Mouse (Mus musculus): ENCODE results near the gene Tm7sf3.

Tm7sf3 gene

GRCm38 (mm10) chr6:146660591-146660990 is 18.0 kb upstream of the Tm7sf3 start:
- DNase-seq (ENCODE audit: low read depth): no peak

GRCm38 (mm10) chr6:146653197-146653596 is 10.6 kb upstream of the Tm7sf3 start:
- DNase-seq (ENCODE audit: low read depth): no peak

- DNase-seq (ENCODE audit: low read depth): no peak
Measured at GRCm38 (mm10) chr6:146651431-146651830, 8.8 kb upstream of the Tm7sf3 start.

GRCm38 (mm10) chr6:146650013-146650412 is 7.4 kb upstream of the Tm7sf3 start:
- no peak for DNase-seq (ENCODE audit: low read depth)

GRCm38 (mm10) chr6:146643184-146643570 is 553 bp upstream of the Tm7sf3 start:
- no peak for DNase-seq (ENCODE audit: low read depth)

- no peak for DNase-seq (ENCODE audit: low read depth)
Measured at GRCm38 (mm10) chr6:146641621-146642210, 908 bp downstream of the Tm7sf3 start.

GRCm38 (mm10) chr6:146640991-146641390 is 1.6 kb downstream of the Tm7sf3 start:
- no peak for DNase-seq (ENCODE audit: low read depth)

- DNase-seq (ENCODE audit: low read depth): no peak
Measured at GRCm38 (mm10) chr6:146640068-146640965, 2.3 kb downstream of the Tm7sf3 start.

- DNase-seq (ENCODE audit: low read depth): no peak
Measured at GRCm38 (mm10) chr6:146636482-146636881, 6.1 kb downstream of the Tm7sf3 start.

GRCm38 (mm10) chr6:146634759-146635606 is 7.6 kb downstream of the Tm7sf3 start:
- peak; percentile 47 for DNase-seq (ENCODE audit: low read depth)

GRCm38 (mm10) chr6:146634015-146634722 is 8.5 kb downstream of the Tm7sf3 start:
- peak; percentile 90 for DNase-seq (ENCODE audit: low read depth)

- no peak for DNase-seq (ENCODE audit: low read depth)
Measured at GRCm38 (mm10) chr6:146633629-146634014, 9.0 kb downstream of the Tm7sf3 start.

- DNase-seq (ENCODE audit: low read depth): no peak
Measured at GRCm38 (mm10) chr6:146633097-146633496, 9.5 kb downstream of the Tm7sf3 start.

- DNase-seq (ENCODE audit: low read depth): no peak
Measured at GRCm38 (mm10) chr6:146632403-146632802, 10.2 kb downstream of the Tm7sf3 start.

GRCm38 (mm10) chr6:146631847-146632246 is 10.8 kb downstream of the Tm7sf3 start:
- no peak for DNase-seq (ENCODE audit: low read depth)

GRCm38 (mm10) chr6:146630961-146631360 is 11.7 kb downstream of the Tm7sf3 start:
- no peak for DNase-seq (ENCODE audit: low read depth)

- no peak for DNase-seq (ENCODE audit: low read depth)
Measured at GRCm38 (mm10) chr6:146629781-146630756, 12.6 kb downstream of the Tm7sf3 start.

GRCm38 (mm10) chr6:146628123-146628522 is 14.5 kb downstream of the Tm7sf3 start:
- DNase-seq (ENCODE audit: low read depth): no peak

- DNase-seq (ENCODE audit: low read depth): peak; percentile 36
Measured at GRCm38 (mm10) chr6:146616670-146617069, 26.0 kb downstream of the Tm7sf3 start.

- DNase-seq (ENCODE audit: low read depth): no peak
Measured at GRCm38 (mm10) chr6:146615891-146616290, 26.7 kb downstream of the Tm7sf3 start.

- no peak for DNase-seq (ENCODE audit: low read depth)
Measured at GRCm38 (mm10) chr6:146614541-146614940, 28.1 kb downstream of the Tm7sf3 start.

All from induced T-regulatory cell, adult 2 months (primary cell).